8 mouse cellular contexts compared by ENCODE assay signal in genomic region chr15:8098774-8099749, GRCm38 (mm10). TPM values are rescaled to one million over a fixed set of nuclear protein-coding genes. Genes with fewer than 3 reads are reported as not detected.
DNase-seq lines count a peak whose midpoint lies in the region; ATAC-seq and TF ChIP-seq lines count a peak whose summit lies in the region.

TSS of gene Wdr70 (minus strand) at chr15:8099209.

- H3K4me2 ChIP-seq in embryonic facial prominence, embryonic 14.5 days (ENCODE audit: low read depth, low read length) = peak within 1 kb of the TSS; percentile 62
- peak within 1 kb of the TSS; percentile 64 for H3K4me2 ChIP-seq in limb, embryonic 13.5 days (replicated peaks)
- H3K4me2 ChIP-seq in midbrain, embryonic 16.5 days (ENCODE audit: low read length) = peak within 1 kb of the TSS; percentile 62

- H3K79me2 ChIP-seq in heart, adult 2 months (replicated peaks; ENCODE audit: control insufficient read depth, insufficient read depth, low read length) = no peaks in the 10 kb centered on the region

- H3K4me1 ChIP-seq in embryonic facial prominence, embryonic 14.5 days (ENCODE audit: control insufficient read depth, insufficient read depth, low read length) = peaks cover 4% of the 10 kb centered on the region; the same call in 1 of the 2 replicates
- no peaks in the 10 kb centered on the region; the same call in 1 of the 2 replicates for H3K4me1 ChIP-seq in heart, adult 2 months (ENCODE audit: control insufficient read depth, insufficient read depth, low read length)
- peaks cover 4% of the 10 kb centered on the region; the same call in 1 of the 2 replicates for H3K4me1 ChIP-seq in limb, embryonic 13.5 days
- peaks cover 8% of the 10 kb centered on the region for H3K4me1 ChIP-seq in midbrain, embryonic 16.5 days (ENCODE audit: control insufficient read depth, insufficient read depth, low read length)

- TF ChIP-seq CTCF in heart, adult 2 months (IDR thresholded peaks at IDR 0.05) = no peak; the same call in 1 of the 2 replicates

- intact Hi-C loops in heart, adult 2 months (cut with DNase I) = loop anchor here (1.0 to 10.0 kb wide), 2 partner anchors 10 to 634 kb away; partner anchors contain the start of gene Nup155

- H3K9ac ChIP-seq in embryonic facial prominence, embryonic 14.5 days (ENCODE audit: low read depth, low read length) = peak within 1 kb of the TSS; percentile 93
- H3K9ac ChIP-seq in heart, adult 2 months (ENCODE audit: low read depth, low read length) = peak within 1 kb of the TSS; percentile 92
- peak within 1 kb of the TSS; percentile 91 for H3K9ac ChIP-seq in limb, embryonic 13.5 days
- peak within 1 kb of the TSS; percentile 78 for H3K9ac ChIP-seq in midbrain, embryonic 16.5 days (ENCODE audit: low read depth, low read length)

- H3K4me3 ChIP-seq in embryonic facial prominence, embryonic 14.5 days (ENCODE audit: low read depth, low read length) = peak within 1 kb of the TSS; percentile 88
- H3K4me3 ChIP-seq in heart, adult 2 months = peak within 1 kb of the TSS; percentile 73
- peak within 1 kb of the TSS; percentile 83 for H3K4me3 ChIP-seq in limb, embryonic 13.5 days
- H3K4me3 ChIP-seq in midbrain, embryonic 16.5 days (ENCODE audit: low read depth, low read length) = peak within 1 kb of the TSS; percentile 85

- DNase-seq in 3T3-L1 (ENCODE audit: low read depth, low spot score) = peak; percentile 97
- peak; percentile 94 to 97 for DNase-seq in adrenal gland, postnatal 4 days (ENCODE audit: low spot score in 2 of 2)
- peak; percentile 96 for DNase-seq in embryonic facial prominence, embryonic 14.5 days (ENCODE audit: low spot score)
- DNase-seq in heart, adult 2 months = peak; percentile 95 to 99
- peak; percentile 92 to 97 for DNase-seq in kidney, adult 8-10 months
- peak; percentile 98 to 99 for DNase-seq in spleen, postnatal 10 days (ENCODE audit: low spot score in 2 of 2)

- H3K36me3 ChIP-seq in embryonic facial prominence, embryonic 14.5 days (ENCODE audit: control insufficient read depth, insufficient read depth, low read length) = peaks cover 18% of the 10 kb centered on the region; the same call in 1 of the 2 replicates
- H3K36me3 ChIP-seq in heart, adult 2 months (ENCODE audit: control insufficient read depth, insufficient read depth, low read length) = no peaks in the 10 kb centered on the region
- H3K36me3 ChIP-seq in limb, embryonic 13.5 days = peaks cover 26% of the 10 kb centered on the region
- peaks cover 5% of the 10 kb centered on the region; the same call in 1 of the 2 replicates for H3K36me3 ChIP-seq in midbrain, embryonic 16.5 days (ENCODE audit: control insufficient read depth, insufficient read depth, low read length)

- H3K27ac ChIP-seq in embryonic facial prominence, embryonic 14.5 days (replicated peaks; ENCODE audit: low read depth, low read length) = no peak within 1 kb of the TSS; the same call in 1 of the 2 replicates
- peak within 1 kb of the TSS; percentile 73 for H3K27ac ChIP-seq in heart, adult 2 months
- H3K27ac ChIP-seq in limb, embryonic 13.5 days = no peak within 1 kb of the TSS
- H3K27ac ChIP-seq in midbrain, embryonic 16.5 days (ENCODE audit: low read length) = peak within 1 kb of the TSS; percentile 47

- peak; percentile 83 for TF ChIP-seq POLR2A in heart, adult 2 months (IDR thresholded peaks at IDR 0.05; ENCODE audit: insufficient read depth, low read depth, low read length)

- TF ChIP-seq EP300 in heart, adult 2 months (IDR thresholded peaks at IDR 0.05; ENCODE audit: insufficient read depth, low read depth, low read length) = peak; percentile 79; the same call in 1 of the 2 replicates

- no peaks in the 10 kb centered on the region for H3K27me3 ChIP-seq in embryonic facial prominence, embryonic 14.5 days (replicated peaks; ENCODE audit: control insufficient read depth, insufficient read depth, low read length)
- H3K27me3 ChIP-seq in heart, adult 2 months (ENCODE audit: control insufficient read depth, insufficient read depth, low read length) = no peaks in the 10 kb centered on the region
- H3K27me3 ChIP-seq in limb, embryonic 13.5 days = no peaks in the 10 kb centered on the region
- H3K27me3 ChIP-seq in midbrain, embryonic 16.5 days (ENCODE audit: control insufficient read depth, insufficient read depth, low read depth, low read length) = no peaks in the 10 kb centered on the region

- peak; percentile 97 for ATAC-seq in embryonic facial prominence, embryonic 14.5 days (ENCODE audit: low read depth)
- ATAC-seq in limb, embryonic 13.5 days (ENCODE audit: low FRiP score, low read depth) = peak; percentile 96
- ATAC-seq in midbrain, embryonic 16.5 days = peak; percentile 98

- no peaks in the 10 kb centered on the region for H3K9me3 ChIP-seq in embryonic facial prominence, embryonic 14.5 days (ENCODE audit: control insufficient read depth, low read length)
- no peaks in the 10 kb centered on the region for H3K9me3 ChIP-seq in limb, embryonic 13.5 days
- H3K9me3 ChIP-seq in midbrain, embryonic 16.5 days (replicated peaks; ENCODE audit: control insufficient read depth, low read length, poor library complexity, severe bottlenecking) = no peaks in the 10 kb centered on the region

- 2% methylated on average over 48 of the region's 56 CpGs for WGBS in embryonic facial prominence, embryonic 14.5 days
- WGBS in heart, adult 2 months = 2% methylated on average over 56 of the region's 56 CpGs
- WGBS in limb, embryonic 13.5 days = 2% methylated on average over 56 of the region's 56 CpGs
- 2% methylated on average over 56 of the region's 56 CpGs for WGBS in midbrain, embryonic 16.5 days

RNA-seq across cellular contexts. Expression of gene Wdr70, which starts in this region (rescaled TPM):
- 10 to 100 TPM; 31.3 to 31.5 TPM for total RNA-seq in adrenal gland, postnatal 4 days (2021)
- polyA plus RNA-seq in embryonic facial prominence, embryonic 14.5 days (2014; fragmentation: Nextera tagmentation; extraction: Ambion mirVana) = 42.8 and 50.5 TPM in 2 replicates
- 10 to 100 TPM; 20.7 to 21.1 TPM for total RNA-seq in heart, adult 2 months (2021)
- polyA plus RNA-seq in heart, adult 2 months (2012; rRNA removed) = 12.1 and 15.6 TPM in 2 replicates
- 68.6 and 69.0 TPM in 2 replicates for polyA plus RNA-seq in limb, embryonic 13.5 days (2015; fragmentation: Nextera tagmentation; extraction: Ambion mirVana)
- 71.6 and 75.2 TPM in 2 replicates for polyA plus RNA-seq in midbrain, embryonic 16.5 days (2015; fragmentation: Nextera tagmentation; extraction: Ambion mirVana)

Comparison
In these comparisons a context has a peak if more than half of its experiments do, and no peak if none do; other contexts are left out.
1. H3K27ac ChIP-seq: peak in heart, adult 2 months (single experiment) and midbrain, embryonic 16.5 days (single experiment); none in embryonic facial prominence, embryonic 14.5 days (single experiment) and limb, embryonic 13.5 days (single experiment).
2. Peak in every context shown above with its lines, with median percentiles within 50 percentile points of each other: DNase-seq, ATAC-seq, H3K4me2 ChIP-seq, H3K4me3 ChIP-seq and H3K9ac ChIP-seq.